Mouse (Mus musculus): ENCODE data around the gene Tmem174. TPM values are rescaled to one million over a fixed set of nuclear protein-coding genes. Genes with fewer than 3 reads are reported as not detected.
A peak's percentile ranks its signal among the peaks of the same experiment; 100 is the strongest.

The Tmem174 gene
- polyA plus RNA-seq, 1 experiment from 2014 or later, result not detected

DNA sequence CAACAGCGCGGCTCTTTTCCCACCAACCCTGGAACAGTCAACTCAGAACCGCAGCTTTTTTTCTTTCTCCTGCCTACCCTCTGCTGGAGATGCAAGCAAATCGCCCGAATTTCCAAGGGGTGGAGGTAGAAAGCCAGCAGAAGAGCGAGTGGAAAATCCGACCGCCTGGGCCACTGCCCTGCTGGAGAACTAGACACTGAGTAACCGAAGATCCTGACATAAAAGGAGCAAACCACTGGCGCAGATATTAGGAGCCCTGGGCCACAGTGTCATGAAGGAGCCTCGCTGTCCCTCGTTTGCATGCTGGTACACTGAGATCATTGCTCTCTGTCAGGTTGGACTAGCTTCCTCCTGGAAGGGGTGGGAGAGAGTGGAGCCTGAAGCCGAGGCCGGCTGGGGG lies 49.6 kb downstream of the Tmem174 start:
- Histone ChIP-seq H3K4me1 (peaks cover 41% of the 10 kb centered on the region), H3K36me3 (replicated peaks) (no peaks in the 10 kb centered on the region), H3K4me3 (peak overlapping the region; percentile 28; the same call in 1 of the 2 replicates), H3K27ac (peak overlapping the region; percentile 53; the same call in 1 of the 2 replicates), H3K27me3 (ENCODE audit: poor library complexity, severe bottlenecking) (peaks cover 100% of the 10 kb centered on the region), H3K9me3 (no peaks in the 10 kb centered on the region)
- WGBS, result under 1% methylated on average over 14 of the region's 14 CpGs
- DNase-seq (ENCODE audit: extremely low spot score, low spot score), result no peak

DNA sequence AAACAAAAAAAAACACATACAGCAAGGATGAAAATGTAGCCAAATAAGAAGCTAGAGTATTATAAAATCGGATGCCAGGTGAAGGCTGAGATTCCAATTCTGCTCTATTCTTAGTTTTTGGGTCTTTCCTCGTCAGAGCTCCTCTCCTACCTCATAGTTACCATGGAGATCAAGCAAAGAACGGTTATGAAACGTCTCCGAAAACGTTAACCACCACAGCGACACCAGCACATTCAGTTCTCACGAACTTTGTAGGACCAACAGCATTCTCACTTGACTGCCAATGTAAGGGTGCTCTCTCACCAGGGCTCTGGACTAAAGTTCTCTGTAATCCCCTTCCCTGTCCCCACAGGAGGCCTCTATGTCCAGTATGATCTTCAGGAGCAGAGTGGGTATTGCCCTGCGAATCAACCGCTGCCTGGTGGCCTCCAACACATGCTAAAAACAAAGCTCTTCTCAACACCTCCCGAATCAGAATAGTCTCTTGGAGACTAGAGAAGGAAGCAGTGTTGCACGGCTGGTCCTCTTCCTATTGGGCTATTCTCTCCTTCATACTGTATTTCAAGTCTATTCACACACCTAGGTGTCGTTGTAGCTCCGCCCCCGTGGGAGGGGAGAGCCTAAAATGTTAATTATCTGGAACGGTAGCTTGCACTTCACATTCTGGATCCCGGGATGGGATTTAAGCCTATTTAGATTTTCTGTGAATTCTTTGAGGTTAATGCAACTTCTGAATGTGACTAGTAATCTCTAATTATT lies 50.2 kb downstream of the Tmem174 start:
- Histone ChIP-seq H3K27ac (no peak overlapping the region), H3K4me1 (peaks cover 41% of the 10 kb centered on the region), H3K9me3 (no peaks in the 10 kb centered on the region), H3K27me3 (ENCODE audit: poor library complexity, severe bottlenecking) (peaks cover 100% of the 10 kb centered on the region), H3K36me3 (replicated peaks) (no peaks in the 10 kb centered on the region), H3K4me3 (peak overlapping the region; percentile 28; the same call in 1 of the 2 replicates)
- WGBS, result 27% methylated on average over 17 of the region's 17 CpGs
- no peak for DNase-seq (ENCODE audit: extremely low spot score, low spot score)

Other genes with a start within 250 kb of the Tmem174 start
- gene Gm10320, start 145.4 kb downstream of the Tmem174 start, polyA plus RNA-seq (2016; fragmentation: Nextera tagmentation; extraction: Ambion mirVana), result 1.2 and 1.3 TPM in 2 replicates
- gene Tmem171, start 57.4 kb upstream of the Tmem174 start, polyA plus RNA-seq (2016; fragmentation: Nextera tagmentation; extraction: Ambion mirVana), result not detected in 2 replicates
- 25.4 and 28.1 TPM in 2 replicates for gene Fcho2, start 178.0 kb upstream of the Tmem174 start, polyA plus RNA-seq (2016; fragmentation: Nextera tagmentation; extraction: Ambion mirVana)